In genomic region chr17:47574830-47575229, GRCm38 (mm10) we compare ENCODE assay signal across 20 mouse cellular contexts. TPM values are rescaled to one million over a fixed set of nuclear protein-coding genes. Genes with fewer than 3 reads are reported as not detected.
A peak's percentile ranks its signal among the peaks of the same experiment; 100 is the strongest.
DNase-seq lines count a peak whose midpoint lies in the region; ATAC-seq and TF ChIP-seq lines count a peak whose summit lies in the region.
"Had no signal": no experiment of that assay in that cellular context is flagged by ENCODE, and none has a peak within 500 bp of the region (broad histone marks: within the 10 kb centered on the region; RNA-seq: fewer than 3 reads in every experiment).

No protein-coding gene starts in this region.

- no peaks in the 10 kb centered on the region for H3K36me3 ChIP-seq in heart, postnatal 0 days (replicated peaks; ENCODE audit: control insufficient read depth, insufficient read depth, low read length)
- no peaks in the 10 kb centered on the region for H3K36me3 ChIP-seq in heart, embryonic 12.5 days
- H3K36me3 ChIP-seq in lung, embryonic 15.5 days, result no peaks in the 10 kb centered on the region
- no peaks in the 10 kb centered on the region for H3K36me3 ChIP-seq in testis, adult 2 months (ENCODE audit: control insufficient read depth, insufficient read depth, low read length)
- H3K36me3 ChIP-seq: midbrain, embryonic 12.5 days; neural tube, embryonic 12.5 days had no signal

- ATAC-seq in heart, postnatal 0 days (ENCODE audit: insufficient read depth, low read depth), result no peak
- ATAC-seq in heart, embryonic 12.5 days (ENCODE audit: insufficient number of reproducible peaks, low FRiP score), result no peak
- ATAC-seq in lung, embryonic 15.5 days (ENCODE audit: borderline replicate concordance, extremely low read depth, low FRiP score, low TSS enrichment), result no peak
- ATAC-seq: forebrain, embryonic 13.5 days; liver, postnatal 0 days had no signal

- WGBS in heart, postnatal 0 days, result 61% methylated on average over 11 of the region's 11 CpGs
- WGBS in heart, embryonic 12.5 days, result 57% methylated on average over 11 of the region's 11 CpGs
- WGBS in lung, embryonic 15.5 days, result 50% methylated on average over 11 of the region's 11 CpGs
- WGBS in lung, adult 2 months, result 62% methylated on average over 11 of the region's 11 CpGs

- DNase-seq in heart, postnatal 0 days (ENCODE audit: low spot score), result peak; percentile 16
- DNase-seq in lung, adult 2 months, result no peak
- no peak for DNase-seq in testis, postnatal 10 days (ENCODE audit: low spot score)
- peak; percentile 40 for DNase-seq in heart, postnatal 4 days
- DNase-seq in c-Kit-positive CD71-positive TER-119-positive erythroid progenitor cells, embryonic 14.5 days (ENCODE audit: low spot score), result no peak
- DNase-seq: cerebellum, adult 18-20 months; cerebellum, postnatal 14 days; kidney, adult 2 months; kidney, postnatal 10 days; liver; liver, postnatal 0 days; thymus, postnatal 25 days had no signal

- TF ChIP-seq CTCF in heart, postnatal 0 days (IDR thresholded peaks at IDR 0.05; ENCODE audit: low read depth), result no peak
- no peak for TF ChIP-seq CTCF in lung, adult 2 months (IDR thresholded peaks at IDR 0.05; ENCODE audit: insufficient read depth, low read length)
- TF ChIP-seq CTCF in testis, adult 2 months (IDR thresholded peaks at IDR 0.05; ENCODE audit: control insufficient read depth, insufficient read depth, insufficient replicate concordance, low read depth, low read length), result no peak

- H3K9me3 ChIP-seq in heart, postnatal 0 days (replicated peaks; ENCODE audit: control insufficient read depth, low read length), result no peaks in the 10 kb centered on the region
- H3K9me3 ChIP-seq in heart, embryonic 12.5 days (replicated peaks), result no peaks in the 10 kb centered on the region
- no peaks in the 10 kb centered on the region for H3K9me3 ChIP-seq in lung, embryonic 15.5 days
- H3K9me3 ChIP-seq: forebrain, embryonic 13.5 days; midbrain, embryonic 12.5 days; neural tube, embryonic 12.5 days had no signal

- H3K4me1 ChIP-seq in heart, postnatal 0 days (ENCODE audit: control insufficient read depth, insufficient read depth), result no peaks in the 10 kb centered on the region
- no peaks in the 10 kb centered on the region for H3K4me1 ChIP-seq in heart, embryonic 12.5 days (replicated peaks)
- peaks cover 12% of the 10 kb centered on the region; the same call in 1 of the 2 replicates for H3K4me1 ChIP-seq in lung, embryonic 15.5 days
- no peaks in the 10 kb centered on the region for H3K4me1 ChIP-seq in lung, adult 2 months (ENCODE audit: control insufficient read depth, insufficient read depth, low read length)
- no peaks in the 10 kb centered on the region for H3K4me1 ChIP-seq in testis, adult 2 months (ENCODE audit: control insufficient read depth, insufficient read depth, low read length)
- H3K4me1 ChIP-seq: forebrain, embryonic 13.5 days; neural tube, embryonic 12.5 days had no signal

- no peak overlapping the region for H3K4me3 ChIP-seq in heart, postnatal 0 days (ENCODE audit: low read depth, low read length)
- no peak overlapping the region for H3K4me3 ChIP-seq in heart, embryonic 12.5 days
- H3K4me3 ChIP-seq in lung, embryonic 15.5 days, result no peak overlapping the region
- no peak overlapping the region for H3K4me3 ChIP-seq in lung, adult 2 months (replicated peaks; ENCODE audit: extremely low read depth, low read depth, low read length)
- H3K4me3 ChIP-seq in testis, adult 2 months (ENCODE audit: control insufficient read depth, low read depth, low read length), result no peak overlapping the region
- H3K4me3 ChIP-seq: forebrain, embryonic 13.5 days; left cerebral cortex, adult 2 months; midbrain, embryonic 12.5 days; neural tube, embryonic 12.5 days had no signal

- no peaks in the 10 kb centered on the region for H3K27me3 ChIP-seq in heart, postnatal 0 days (ENCODE audit: control insufficient read depth, insufficient read depth, low read length)
- no peaks in the 10 kb centered on the region for H3K27me3 ChIP-seq in heart, embryonic 12.5 days (replicated peaks)
- H3K27me3 ChIP-seq in lung, embryonic 15.5 days, result no peaks in the 10 kb centered on the region
- no peaks in the 10 kb centered on the region for H3K27me3 ChIP-seq in testis, adult 2 months (ENCODE audit: control insufficient read depth, insufficient read depth, low read length)
- H3K27me3 ChIP-seq: neural tube, embryonic 12.5 days had no signal

- TF ChIP-seq EP300 in heart, postnatal 0 days (IDR thresholded peaks at IDR 0.05; ENCODE audit: low read depth), result no peak

- no peak for TF ChIP-seq POLR2A in lung, adult 2 months (IDR thresholded peaks at IDR 0.05; ENCODE audit: borderline replicate concordance, extremely low read depth, low read depth, low read length)
- no peak for TF ChIP-seq POLR2A in testis, adult 2 months (IDR thresholded peaks at IDR 0.05; ENCODE audit: control insufficient read depth, low read depth, low read length)

- no peak overlapping the region for H3K9ac ChIP-seq in heart, postnatal 0 days (replicated peaks; ENCODE audit: low read depth, low read length)
- H3K9ac ChIP-seq in heart, embryonic 12.5 days, result no peak overlapping the region
- no peak overlapping the region for H3K9ac ChIP-seq in lung, embryonic 15.5 days
- H3K9ac ChIP-seq: forebrain, embryonic 13.5 days; hindbrain, embryonic 14.5 days; liver, postnatal 0 days; midbrain, embryonic 12.5 days; neural tube, embryonic 12.5 days had no signal

- no peak overlapping the region for H3K4me2 ChIP-seq in heart, postnatal 0 days (ENCODE audit: low read depth, low read length)
- H3K4me2 ChIP-seq in heart, embryonic 12.5 days, result no peak overlapping the region
- H3K4me2 ChIP-seq in lung, embryonic 15.5 days, result no peak overlapping the region
- H3K4me2 ChIP-seq: forebrain, embryonic 13.5 days; hindbrain, embryonic 14.5 days; midbrain, embryonic 12.5 days; neural tube, embryonic 12.5 days had no signal

- H3K27ac ChIP-seq in heart, postnatal 0 days (ENCODE audit: low read depth), result no peak overlapping the region
- H3K27ac ChIP-seq in heart, embryonic 12.5 days (ENCODE audit: poor library complexity, severe bottlenecking), result no peak overlapping the region
- peak overlapping the region; percentile 92 for H3K27ac ChIP-seq in lung, embryonic 15.5 days
- 0 out of 2 replicates have a peak overlapping the region, but pooled peaks have one; percentile 6 for H3K27ac ChIP-seq in testis, adult 2 months (ENCODE audit: control insufficient read depth, insufficient read depth, low read depth, low read length)
- H3K27ac ChIP-seq: forebrain, embryonic 13.5 days; hindbrain, embryonic 14.5 days; left cerebral cortex, adult 2 months; midbrain, embryonic 12.5 days; neural tube, embryonic 12.5 days had no signal

RNA-seq across cellular contexts. Expression of gene Bysl, which starts 36.5 kb away (rescaled TPM):
- 14.3 and 17.4 TPM in 2 replicates for total RNA-seq in heart, postnatal 0 days (2014; rRNA removed; ENCODE audit: low replicate concordance)
- polyA plus RNA-seq in heart, postnatal 0 days (2015; fragmentation: Nextera tagmentation; extraction: Ambion mirVana), result 15.8 and 19.9 TPM in 2 replicates
- 24.7 and 27.8 TPM in 2 replicates for polyA plus RNA-seq in heart, embryonic 12.5 days (2016; fragmentation: Nextera tagmentation; extraction: Ambion mirVana)
- polyA plus RNA-seq in lung, embryonic 15.5 days (2015; fragmentation: Nextera tagmentation; extraction: Ambion mirVana), result 21.9 and 22.9 TPM in 2 replicates
- polyA plus RNA-seq in lung, adult 2 months (2012; rRNA removed), result 7.4 and 9.8 TPM in 2 replicates
- polyA plus RNA-seq in testis, adult 2 months (2012; rRNA removed), result 16.3 and 17.6 TPM in 2 replicates
- 10 to 100 TPM; 21.7 to 22.2 TPM for total RNA-seq in heart, postnatal 4 days (2021)

RNA-seq across cellular contexts. Expression of gene Med20, which starts 36.6 kb away (rescaled TPM):
- 26.5 and 30.1 TPM in 2 replicates for total RNA-seq in heart, postnatal 0 days (2014; rRNA removed; ENCODE audit: low replicate concordance)
- polyA plus RNA-seq in heart, postnatal 0 days (2015; fragmentation: Nextera tagmentation; extraction: Ambion mirVana), result 21.8 and 26.3 TPM in 2 replicates
- 27.8 and 30.0 TPM in 2 replicates for polyA plus RNA-seq in heart, embryonic 12.5 days (2016; fragmentation: Nextera tagmentation; extraction: Ambion mirVana)
- 47.8 and 50.3 TPM in 2 replicates for polyA plus RNA-seq in lung, embryonic 15.5 days (2015; fragmentation: Nextera tagmentation; extraction: Ambion mirVana)
- polyA plus RNA-seq in lung, adult 2 months (2012; rRNA removed), result 20.0 and 27.3 TPM in 2 replicates
- 13.4 and 17.0 TPM in 2 replicates for polyA plus RNA-seq in testis, adult 2 months (2012; rRNA removed)
- total RNA-seq in heart, postnatal 4 days (2021), result 10 to 100 TPM; 20.3 to 20.7 TPM

RNA-seq across cellular contexts. Expression of gene Gm20517, which starts 36.6 kb away (rescaled TPM):
- 2.3 TPM in 1 of 2 replicates, not detected in the other for total RNA-seq in heart, postnatal 0 days (2014; rRNA removed; ENCODE audit: low replicate concordance)
- polyA plus RNA-seq in heart, postnatal 0 days (2015; fragmentation: Nextera tagmentation; extraction: Ambion mirVana), result 1.4 and 1.7 TPM in 2 replicates
- polyA plus RNA-seq in heart, embryonic 12.5 days (2016; fragmentation: Nextera tagmentation; extraction: Ambion mirVana), result 1.3 and 2.7 TPM in 2 replicates
- polyA plus RNA-seq in lung, embryonic 15.5 days (2015; fragmentation: Nextera tagmentation; extraction: Ambion mirVana), result 0.35 and 1.7 TPM in 2 replicates
- polyA plus RNA-seq in lung, adult 2 months (2012; rRNA removed), result 0.45 and 0.52 TPM in 2 replicates
- polyA plus RNA-seq in testis, adult 2 months (2012; rRNA removed), result 20.6 and 25.0 TPM in 2 replicates
- 1 to 10 TPM; 3.9 to 4.4 TPM for total RNA-seq in heart, postnatal 4 days (2021)

RNA-seq across cellular contexts. Expression of gene Usp49, which starts 55.7 kb away (rescaled TPM):
- total RNA-seq in heart, postnatal 0 days (2014; rRNA removed; ENCODE audit: low replicate concordance), result 3.5 and 10.8 TPM in 2 replicates
- polyA plus RNA-seq in heart, postnatal 0 days (2015; fragmentation: Nextera tagmentation; extraction: Ambion mirVana), result 1.4 TPM in 2 replicates
- 3.5 and 4.8 TPM in 2 replicates for polyA plus RNA-seq in heart, embryonic 12.5 days (2016; fragmentation: Nextera tagmentation; extraction: Ambion mirVana)
- 4.2 and 4.3 TPM in 2 replicates for polyA plus RNA-seq in lung, embryonic 15.5 days (2015; fragmentation: Nextera tagmentation; extraction: Ambion mirVana)
- polyA plus RNA-seq in lung, adult 2 months (2012; rRNA removed), result 6.4 and 6.7 TPM in 2 replicates
- 67.0 and 80.5 TPM in 2 replicates for polyA plus RNA-seq in testis, adult 2 months (2012; rRNA removed)
- 1 to 10 TPM; 7.3 to 9.7 TPM for total RNA-seq in heart, postnatal 4 days (2021)

Comparison
In these comparisons a context has a peak if more than half of its experiments do, and no peak if none do; other contexts are left out.
1. DNase-seq: peak in heart, postnatal 0 days (single experiment) and heart, postnatal 4 days (single experiment); none in lung, adult 2 months (single experiment), testis, postnatal 10 days (single experiment) and c-Kit-positive CD71-positive TER-119-positive erythroid progenitor cells, embryonic 14.5 days (single experiment).
2. H3K27ac ChIP-seq: peak in lung, embryonic 15.5 days (single experiment) and testis, adult 2 months (single experiment); none in heart, postnatal 0 days (single experiment) and heart, embryonic 12.5 days (single experiment).